Mouse (Mus musculus): ENCODE results near the gene Uqcrh.

Uqcrh gene

GRCm38 (mm10) chr4:116074861-116075620, at the start of gene Uqcrh, which contains the start of gene Lrrc41:
Gene Uqcrh, minus strand, starts transcription at chr4:116075071.
Gene Lrrc41, plus strand, starts transcription at chr4:116075269.
- DNase-seq (ENCODE audit: low spot score in 2 of 2) = peak; percentile 96 to 98

- DNase-seq (ENCODE audit: low spot score in 2 of 2) = peak; percentile 83 to 89
Observed at GRCm38 (mm10) chr4:116123602-116124519, 49.0 kb upstream of the Uqcrh start, which contains the start of the genes Rad54l and Pomgnt1. Gene Rad54l, minus strand, starts transcription at chr4:116123690. Gene Pomgnt1, plus strand, starts transcription at chr4:116123840.

GRCm38 (mm10) chr4:116122762-116123161, 47.9 kb upstream of the Uqcrh start:
- peak in 1 of 2 experiments; percentile 56 for DNase-seq (ENCODE audit: low spot score in 2 of 2)

GRCm38 (mm10) chr4:116111486-116111885, 36.6 kb upstream of the Uqcrh start:
- DNase-seq (ENCODE audit: low spot score in 2 of 2) = no peak

DNA sequence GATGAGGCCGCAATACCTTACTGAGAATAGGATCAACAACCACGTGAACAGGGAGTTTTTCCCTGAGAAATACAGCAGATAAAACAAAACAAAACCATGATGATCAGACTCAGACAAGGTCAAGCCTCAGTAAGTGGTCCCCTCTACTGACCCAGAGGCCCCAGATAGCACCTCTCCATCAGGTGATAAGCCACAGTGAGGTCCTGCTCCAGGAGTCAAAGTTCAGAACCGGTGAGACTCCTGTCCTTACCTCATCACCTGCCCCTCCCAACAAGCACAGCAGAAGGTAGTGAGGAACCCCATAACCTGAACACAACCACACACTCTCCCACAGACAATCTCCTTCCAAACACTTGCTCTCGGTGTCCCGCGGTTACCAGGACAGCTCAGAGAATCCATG, 35.8 kb upstream of the Uqcrh start:
- DNase-seq (ENCODE audit: low spot score in 2 of 2) = no peak

- DNase-seq (ENCODE audit: low spot score in 2 of 2) = no peak
Observed at GRCm38 (mm10) chr4:116105278-116105677, 30.4 kb upstream of the Uqcrh start.

DNA sequence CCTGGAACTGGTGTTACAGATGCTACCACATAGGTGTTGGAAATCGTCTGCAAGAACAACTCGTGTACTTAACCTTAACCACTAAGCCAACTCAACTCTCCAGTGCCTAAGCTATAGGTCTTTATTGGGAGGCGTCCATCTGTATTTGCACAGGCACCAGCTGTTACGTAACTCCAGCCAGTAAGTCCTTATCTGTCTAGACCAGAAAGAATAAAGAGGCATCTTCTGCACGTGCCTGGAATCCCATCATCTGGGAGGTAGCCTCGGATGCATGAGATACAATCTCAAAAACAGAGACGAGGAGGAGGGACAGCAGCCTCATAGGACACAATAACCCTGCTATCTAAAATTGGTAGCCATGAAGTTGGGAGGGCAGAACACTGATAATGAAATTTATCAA, 26.1 kb upstream of the Uqcrh start:
- no peak for DNase-seq (ENCODE audit: low spot score in 2 of 2)

- no peak for DNase-seq (ENCODE audit: low spot score in 2 of 2)
Observed at GRCm38 (mm10) chr4:116097211-116097610, 22.3 kb upstream of the Uqcrh start.

DNA sequence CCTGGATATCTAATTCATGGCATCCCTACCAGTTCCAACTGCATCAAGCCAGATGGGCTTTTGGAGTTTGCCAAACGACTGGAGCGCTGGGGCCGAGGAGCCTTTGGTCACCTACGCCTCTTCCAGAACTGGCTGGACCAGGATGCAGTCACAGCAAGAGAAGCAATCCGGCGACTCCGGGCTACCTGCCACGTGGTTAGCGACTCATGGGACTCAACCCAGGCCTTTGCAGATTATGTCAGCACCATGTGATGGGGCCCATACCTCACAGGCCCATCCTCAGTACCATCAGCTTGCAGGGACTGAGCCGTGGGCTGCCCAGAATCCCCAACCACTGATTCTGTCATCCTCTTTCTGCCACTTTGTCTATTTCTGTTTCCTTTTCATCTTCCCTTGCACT, 21.4 kb upstream of the Uqcrh start:
- no peak for DNase-seq (ENCODE audit: low spot score in 2 of 2)

GRCm38 (mm10) chr4:116088510-116089249, 13.8 kb upstream of the Uqcrh start:
- DNase-seq (ENCODE audit: low spot score in 2 of 2) = no peak

DNA sequence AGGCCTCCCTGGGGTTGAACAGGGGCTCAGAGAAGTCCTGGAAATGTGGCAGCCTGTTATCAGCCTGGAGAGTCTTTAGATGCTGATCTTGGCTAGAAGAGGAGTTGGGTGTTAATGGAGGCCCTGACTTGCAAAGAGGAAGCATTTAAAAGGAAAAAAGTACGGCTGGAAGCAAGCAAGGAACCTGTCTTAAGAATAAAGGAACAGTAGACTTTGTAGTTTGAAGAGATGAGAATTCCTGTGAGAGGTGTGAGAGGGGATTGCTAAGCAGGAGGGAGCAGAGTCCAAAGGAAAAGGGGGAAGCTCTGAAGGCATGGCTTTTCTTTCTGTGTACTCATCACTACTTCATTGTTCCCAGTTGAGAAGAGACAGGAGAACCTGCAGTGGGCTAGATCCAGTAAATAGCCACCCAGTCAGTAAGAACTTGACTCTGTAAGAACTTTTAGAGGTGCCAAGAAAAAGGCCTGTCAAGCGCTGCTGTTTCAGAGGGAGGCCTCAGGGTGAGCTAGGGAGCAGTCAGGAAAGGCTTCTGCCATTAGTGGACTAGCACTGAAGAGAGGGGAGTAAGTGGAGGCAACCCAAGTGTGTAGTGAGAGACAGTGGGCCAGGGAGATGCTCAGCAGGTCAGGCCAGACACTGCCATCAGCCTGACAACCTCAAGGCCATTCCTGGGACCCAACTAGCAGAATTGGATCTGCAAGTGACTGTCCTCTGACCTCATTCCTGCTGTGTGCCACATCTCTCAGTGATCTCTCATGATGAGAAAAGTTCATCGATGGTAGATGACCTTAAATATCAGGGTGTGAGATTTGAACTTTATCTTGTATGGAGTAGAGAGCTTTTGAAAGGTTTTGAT, 2.6 kb upstream of the Uqcrh start:
- no peak for DNase-seq (ENCODE audit: low spot score in 2 of 2)

- peak; percentile 56 to 83 for DNase-seq (ENCODE audit: low spot score in 2 of 2)
Observed at GRCm38 (mm10) chr4:116076369-116077231, 1.7 kb upstream of the Uqcrh start.

DNA sequence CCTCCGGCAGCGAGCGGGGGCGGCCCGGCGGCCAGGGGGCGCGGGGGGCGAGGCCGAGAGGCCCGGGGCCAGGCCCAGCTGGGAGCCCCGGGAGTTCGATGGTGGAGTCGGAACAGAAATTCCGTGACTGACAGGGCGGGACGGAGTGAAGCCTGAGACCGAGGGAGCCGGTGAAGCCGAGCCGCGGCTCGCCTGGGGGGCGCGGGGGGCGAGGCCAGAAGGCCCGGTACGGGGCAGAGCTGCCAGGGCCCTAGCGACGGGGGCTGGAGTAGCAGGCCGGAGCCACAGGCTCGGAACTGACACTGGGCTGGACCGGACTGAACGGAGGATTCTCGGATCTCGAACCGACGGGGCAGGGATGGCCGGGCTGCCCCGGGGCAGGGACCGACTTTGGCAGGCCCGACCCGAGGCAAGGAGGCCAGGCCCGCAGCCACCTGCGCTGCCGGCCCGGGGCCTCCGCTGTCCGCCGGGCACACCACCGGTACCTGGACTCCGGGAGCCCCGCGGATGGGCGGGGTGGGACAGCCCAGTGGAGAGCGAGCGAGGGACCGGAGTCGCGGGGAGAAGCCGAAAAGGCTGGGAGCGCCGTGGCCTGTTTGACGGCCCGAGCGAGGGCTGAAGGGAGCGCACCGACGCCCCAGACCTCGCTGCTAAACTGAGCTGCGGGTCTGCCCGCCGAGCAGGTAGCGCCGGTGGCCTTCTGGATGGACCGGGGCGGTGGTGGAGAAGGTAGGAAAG, 929 bp upstream of the Uqcrh start:
- peak; percentile 78 to 90 for DNase-seq (ENCODE audit: low spot score in 2 of 2)

DNA sequence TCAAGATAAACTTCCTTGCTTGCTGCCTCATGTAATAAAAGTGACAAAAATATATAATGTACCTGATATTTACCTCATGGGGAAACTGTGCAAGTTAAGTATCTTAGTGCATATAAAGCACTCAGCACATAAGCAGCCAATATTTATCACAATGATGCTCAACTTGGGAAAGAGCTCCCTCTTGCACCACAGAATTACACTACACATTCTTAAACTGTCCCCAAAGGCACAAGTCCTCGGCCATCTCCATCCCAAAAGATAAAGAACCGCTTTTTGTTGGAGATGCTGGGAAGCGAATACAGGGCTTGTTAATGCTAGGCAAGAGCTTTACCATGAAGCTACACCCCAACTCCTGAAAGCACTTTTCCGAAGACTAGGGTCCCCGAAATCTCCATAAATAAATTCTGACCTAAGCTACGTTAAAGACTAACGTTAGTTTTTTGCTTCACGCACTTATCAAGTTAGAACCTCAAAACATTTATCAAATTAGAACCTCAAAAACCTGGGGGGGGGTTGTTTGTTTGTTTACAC, 661 bp downstream of the Uqcrh start:
- no peak for DNase-seq (ENCODE audit: low spot score in 2 of 2)

GRCm38 (mm10) chr4:116073146-116073545, 1.7 kb downstream of the Uqcrh start:
- no peak for DNase-seq (ENCODE audit: low spot score in 2 of 2)

DNA sequence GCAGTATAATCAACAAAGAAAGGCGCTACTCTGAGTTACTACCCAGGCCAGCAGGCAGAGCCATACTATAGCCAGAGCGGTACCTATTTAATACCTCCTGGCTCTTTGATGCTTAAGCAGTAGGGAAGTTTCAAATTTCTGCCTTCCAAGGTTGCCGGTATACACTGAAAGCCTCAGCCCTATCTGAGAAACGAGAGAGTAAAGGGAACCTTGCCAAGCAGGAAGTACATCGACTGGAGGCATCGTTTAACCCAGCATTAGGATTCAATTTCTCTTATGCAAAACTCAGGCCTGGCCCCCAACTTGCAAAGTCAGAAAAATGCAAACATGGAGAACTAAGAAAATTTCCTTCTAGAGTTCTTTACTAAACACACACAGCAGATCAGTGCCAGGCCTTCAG, 4.8 kb downstream of the Uqcrh start:
- no peak for DNase-seq (ENCODE audit: low spot score in 2 of 2)

DNA sequence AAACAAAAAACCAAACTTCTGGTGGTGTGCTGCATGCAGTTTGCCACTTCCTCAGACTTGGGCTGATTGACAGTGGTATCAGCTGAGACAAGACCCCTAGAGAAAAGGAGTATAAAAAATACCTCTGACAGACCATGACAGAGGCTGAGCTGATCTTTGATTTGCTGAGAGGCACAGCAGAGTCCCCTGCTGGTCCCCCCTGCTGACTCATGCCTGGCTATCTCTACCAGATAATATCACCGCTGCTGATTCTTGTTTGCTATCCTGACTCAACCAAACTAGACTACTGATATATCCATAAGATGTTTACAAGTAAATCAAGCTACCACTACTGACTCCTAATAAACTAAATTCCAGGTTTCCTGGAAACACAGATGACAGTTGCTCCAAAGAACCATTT, 11.0 kb downstream of the Uqcrh start:
- no peak for DNase-seq (ENCODE audit: low spot score in 2 of 2)

DNA sequence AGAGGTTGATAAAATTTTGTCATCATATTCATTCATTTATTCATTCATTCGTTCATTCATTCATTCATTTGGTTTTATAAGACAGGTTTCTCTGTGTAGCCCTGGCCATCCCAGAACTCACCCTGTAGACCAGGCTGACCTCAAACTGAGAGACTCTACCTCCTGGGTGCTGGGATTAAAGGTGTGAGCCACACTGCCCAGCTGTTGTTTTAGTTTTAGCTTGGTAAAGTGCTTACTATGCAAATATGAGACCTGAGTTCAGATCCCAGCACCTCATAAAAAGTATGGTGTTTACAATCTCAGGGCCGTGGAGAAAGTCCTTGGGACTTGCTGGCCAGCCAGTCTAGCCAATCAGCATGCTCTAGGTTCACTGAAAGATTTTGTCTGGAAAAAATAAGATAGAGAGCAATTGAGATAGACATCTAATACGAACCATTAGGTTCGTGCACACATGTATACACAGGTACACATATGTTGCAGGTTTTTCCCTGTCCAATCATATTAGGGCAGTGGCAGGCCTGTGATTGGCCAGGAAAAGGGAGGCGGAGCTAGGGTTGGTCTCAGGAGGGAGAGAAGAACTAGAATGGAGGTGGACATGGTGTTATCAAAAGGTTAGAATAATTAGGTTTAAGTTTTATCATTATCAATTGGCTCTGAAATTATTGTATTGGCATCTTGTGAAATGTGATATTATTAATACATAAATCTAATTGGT, 15.7 kb downstream of the Uqcrh start:
- DNase-seq (ENCODE audit: low spot score in 2 of 2) = no peak

Data from spleen, postnatal 4 days (tissue).